Mouse (Mus musculus): ENCODE measurements around the gene Gorasp1.
A peak's percentile ranks its signal among the peaks of the same experiment; 100 is the strongest.

Gene Gorasp1

DNA sequence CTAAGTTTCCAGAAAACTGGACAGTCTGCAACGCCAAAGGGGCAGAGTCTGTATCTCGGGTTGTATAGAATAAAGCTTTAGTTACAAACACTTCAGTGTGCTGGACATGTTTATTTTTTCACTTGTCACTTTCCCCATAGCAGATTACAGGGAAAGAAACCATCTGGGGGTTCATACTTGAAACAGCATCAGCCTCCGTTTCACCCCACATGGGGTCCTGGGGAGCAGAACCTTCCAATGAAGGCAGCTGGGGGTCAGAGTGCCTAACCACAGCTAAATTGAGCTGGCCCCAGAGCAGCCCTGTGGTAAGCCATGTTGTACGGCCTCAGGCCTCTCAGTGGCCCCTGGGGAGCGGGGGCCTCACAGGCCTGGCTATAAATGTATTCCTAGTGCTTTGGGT, 10.9 kb downstream of the Gorasp1 start:
- no peak for DNase-seq (ENCODE audit: low spot score)

DNA sequence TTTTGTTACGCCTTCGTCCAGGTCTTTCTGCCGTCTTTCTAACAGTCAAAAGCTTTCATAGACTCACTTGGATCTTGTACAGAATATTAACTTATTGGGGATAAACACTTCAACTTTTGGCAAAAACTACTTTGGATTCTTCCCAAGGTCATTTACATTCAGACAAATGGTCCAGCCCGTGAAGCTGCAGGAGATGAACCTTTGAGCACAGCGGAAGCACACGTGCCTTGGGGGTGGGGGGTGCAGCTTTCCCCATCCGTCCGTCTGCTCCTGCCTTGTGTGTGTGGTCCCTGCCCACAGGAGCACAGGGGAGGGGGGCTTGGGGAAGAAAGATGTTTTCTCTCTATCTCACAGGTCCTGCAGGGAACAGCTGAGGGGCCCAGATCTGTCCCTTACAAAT, 11.6 kb downstream of the Gorasp1 start:
- no peak for DNase-seq (ENCODE audit: low spot score)

DNA sequence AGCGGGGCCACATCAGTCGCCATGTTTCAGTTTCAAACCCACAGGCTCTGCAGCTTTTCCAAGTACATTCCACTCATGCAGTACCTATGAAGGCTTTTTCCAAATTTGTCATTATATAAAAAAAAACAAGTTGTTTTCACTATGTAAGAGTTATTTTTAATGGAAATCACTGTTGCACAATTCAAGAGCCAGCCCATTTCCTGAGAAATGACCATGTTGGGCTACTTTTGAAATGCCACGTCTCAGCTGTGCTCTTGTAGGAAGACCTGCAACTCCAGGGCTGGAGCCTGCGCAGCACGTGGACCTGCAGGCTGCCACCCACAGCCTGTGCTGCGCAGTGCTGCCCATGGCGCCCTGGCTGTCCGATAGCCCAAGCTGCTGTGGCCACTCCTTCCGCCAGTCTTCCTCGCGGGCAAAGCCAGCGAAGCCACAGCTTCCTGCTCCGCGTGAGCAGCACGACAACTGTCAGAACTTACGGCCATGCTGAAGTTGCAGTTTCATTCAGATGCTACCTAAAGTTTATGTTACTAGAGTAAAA, 12.2 kb downstream of the Gorasp1 start:
- DNase-seq (ENCODE audit: low spot score): no peak

DNA sequence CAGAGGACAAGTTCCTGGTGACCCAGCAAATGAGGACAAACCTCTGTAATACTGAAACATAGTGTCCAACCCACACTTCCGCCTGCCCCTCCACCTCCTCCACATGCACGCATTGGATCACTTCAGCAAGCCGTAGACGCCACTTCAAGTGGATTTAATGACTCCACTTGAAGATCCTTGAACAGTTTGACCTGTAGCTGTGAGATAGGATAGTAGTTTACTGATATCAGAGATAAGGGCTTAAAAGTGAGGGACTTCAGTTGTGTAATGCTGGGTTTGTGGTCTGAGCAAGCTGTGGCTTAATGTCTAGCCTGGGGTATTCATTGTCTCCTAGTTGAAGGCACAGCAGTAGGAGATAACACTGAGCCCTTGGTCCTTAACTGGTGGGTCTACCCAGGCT, 13.9 kb downstream of the Gorasp1 start:
- DNase-seq (ENCODE audit: low spot score): no peak

DNA sequence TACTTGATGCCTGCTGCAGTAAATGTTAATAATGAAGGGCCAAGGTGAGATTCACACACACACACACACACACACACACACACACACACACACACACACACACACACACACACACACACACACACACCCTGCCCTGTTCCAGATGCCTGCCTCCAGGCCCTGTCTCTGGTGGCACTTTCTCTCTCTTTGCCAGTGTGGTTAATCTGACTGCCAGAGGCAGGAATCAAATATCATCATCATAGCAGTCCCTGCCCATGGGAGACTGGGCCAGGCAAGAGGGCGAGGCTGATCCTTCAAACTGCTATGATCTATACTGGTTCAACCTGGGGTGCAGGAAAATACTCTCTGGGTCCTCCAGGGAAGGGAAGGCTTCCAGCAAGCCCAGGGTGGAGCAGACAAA, 17.5 kb downstream of the Gorasp1 start:
- no peak for DNase-seq (ENCODE audit: low spot score)

DNA sequence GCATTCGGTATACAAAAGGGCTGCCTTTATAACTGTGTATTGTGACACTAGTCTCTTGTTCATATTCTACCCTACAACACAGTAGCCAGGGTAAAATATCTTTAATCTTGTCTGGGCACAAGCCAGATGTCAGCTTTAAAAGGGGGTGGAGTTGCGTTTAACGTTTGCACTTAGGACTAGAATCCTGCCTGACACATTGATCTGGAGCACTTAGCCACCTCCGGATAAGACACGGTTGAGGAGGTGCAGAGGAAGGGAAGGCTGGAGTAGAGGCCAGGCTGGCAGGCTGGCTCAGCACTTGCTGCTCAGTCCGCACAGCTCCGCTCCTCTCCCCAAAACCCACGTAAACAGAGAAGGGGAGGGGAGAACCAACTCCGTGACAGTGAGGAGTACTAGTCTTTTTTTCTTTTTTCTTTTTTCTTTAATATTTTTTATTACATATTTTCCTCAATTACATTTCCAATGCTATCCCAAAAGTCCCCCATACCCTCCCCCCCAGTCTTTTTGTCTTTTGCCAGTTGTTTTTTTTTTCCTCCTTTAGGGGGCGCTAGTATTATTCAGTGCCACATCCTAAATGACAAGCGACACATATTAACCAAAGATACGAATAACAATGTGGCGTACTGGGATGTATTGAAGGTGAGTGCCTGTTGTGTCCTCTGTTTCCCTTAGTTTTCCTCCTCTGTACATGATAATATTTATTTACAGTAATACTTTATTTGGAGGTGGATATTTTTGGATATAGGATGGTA, 24.1 kb downstream of the Gorasp1 start:
- DNase-seq (ENCODE audit: low spot score): no peak

DNA sequence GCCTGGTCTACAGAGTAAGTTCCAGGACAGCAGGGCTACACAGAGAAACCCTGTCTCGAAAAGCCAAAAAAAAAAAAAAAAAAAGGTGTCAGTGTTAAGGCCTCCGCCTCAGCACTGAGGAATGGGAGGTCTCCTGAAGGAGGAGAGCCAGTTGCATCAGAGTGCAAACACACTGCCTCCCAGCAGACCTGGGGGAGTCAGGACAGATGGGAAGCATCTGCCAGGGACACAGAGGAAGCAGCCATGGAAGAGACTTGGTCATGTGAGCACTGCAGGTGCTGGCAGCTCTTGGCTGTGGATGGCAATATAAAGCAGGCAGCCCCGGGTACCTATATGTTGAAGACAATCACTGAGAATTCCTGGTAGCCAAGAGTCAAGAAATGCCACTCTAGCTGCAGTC, 27.4 kb downstream of the Gorasp1 start:
- no peak for DNase-seq (ENCODE audit: low spot score)

DNA sequence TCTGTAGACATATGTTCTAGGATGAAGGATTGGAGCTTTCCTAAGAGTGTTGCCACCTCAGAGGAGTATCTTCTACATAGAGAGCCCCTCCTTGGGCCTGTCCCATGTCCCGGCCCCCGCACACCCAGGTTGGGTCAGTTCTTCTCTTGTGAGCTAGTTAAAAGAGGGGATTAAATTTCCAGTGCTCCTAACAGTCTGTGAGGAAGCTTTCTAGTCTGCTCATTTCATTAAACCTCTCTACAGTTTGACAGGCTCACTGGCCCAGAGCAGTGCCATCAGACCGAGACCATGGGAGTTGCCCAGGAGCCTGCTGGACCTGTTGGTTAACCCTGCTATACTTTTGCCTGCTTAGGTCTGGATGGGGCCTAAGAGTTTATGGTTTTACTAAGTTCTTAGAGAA, 28.7 kb downstream of the Gorasp1 start:
- no peak for DNase-seq (ENCODE audit: low spot score)

DNA sequence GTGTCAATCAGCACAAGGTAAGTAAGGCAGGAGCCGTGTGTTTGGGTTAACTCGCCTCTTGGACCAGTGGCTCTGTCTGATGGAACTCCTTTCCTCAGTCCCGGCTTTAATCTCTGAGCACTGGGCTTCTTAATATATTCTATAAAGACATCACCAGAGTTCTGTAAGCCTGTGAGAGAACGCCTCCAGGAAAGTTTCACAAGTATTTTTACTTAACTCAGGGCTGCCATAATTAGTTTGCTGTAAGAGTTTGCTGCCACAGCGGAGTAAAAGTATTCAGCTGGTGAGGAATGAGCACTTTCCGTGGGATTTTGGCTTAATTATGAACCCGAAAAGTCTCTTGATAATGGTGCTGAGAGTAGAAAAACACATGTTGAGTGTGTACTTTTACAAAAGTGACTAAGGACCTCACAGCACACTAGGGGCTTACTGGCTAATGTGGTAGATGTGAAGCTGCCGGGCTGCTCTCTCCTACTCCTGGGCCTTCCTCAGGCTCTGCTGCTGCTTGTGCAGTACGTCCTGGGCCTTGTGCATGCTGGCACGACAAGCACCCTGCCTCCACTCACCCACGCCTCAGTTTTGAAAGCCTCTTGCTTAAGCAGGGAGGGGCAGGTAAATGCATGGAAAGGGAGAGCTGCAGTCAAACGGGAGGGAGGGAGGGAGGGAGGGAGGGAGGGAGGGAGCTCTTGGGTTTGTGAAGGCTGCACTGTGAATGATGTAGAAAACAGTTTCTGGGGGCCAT, 34.8 kb downstream of the Gorasp1 start:
- DNase-seq (ENCODE audit: low spot score): no peak

DNA sequence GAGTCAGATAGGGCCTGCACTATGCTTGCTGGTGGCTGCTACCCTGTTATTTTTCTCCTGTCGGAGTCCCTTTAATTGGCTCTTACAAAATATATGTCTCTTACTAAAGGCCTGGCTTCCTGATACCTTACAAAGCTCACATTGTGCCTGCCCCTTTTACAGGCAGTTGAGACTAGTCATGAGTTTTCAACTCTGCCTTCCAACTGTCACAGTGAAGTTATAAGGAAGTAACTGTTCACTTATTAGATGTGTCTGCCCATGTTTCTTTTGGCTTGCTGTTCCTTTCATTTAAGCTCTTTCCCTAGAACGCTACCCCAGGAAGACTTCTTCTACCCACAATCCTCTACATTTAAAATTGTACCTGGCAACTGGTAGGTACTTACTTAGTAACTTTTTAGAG, 37.9 kb downstream of the Gorasp1 start:
- no peak for DNase-seq (ENCODE audit: low spot score)

DNA sequence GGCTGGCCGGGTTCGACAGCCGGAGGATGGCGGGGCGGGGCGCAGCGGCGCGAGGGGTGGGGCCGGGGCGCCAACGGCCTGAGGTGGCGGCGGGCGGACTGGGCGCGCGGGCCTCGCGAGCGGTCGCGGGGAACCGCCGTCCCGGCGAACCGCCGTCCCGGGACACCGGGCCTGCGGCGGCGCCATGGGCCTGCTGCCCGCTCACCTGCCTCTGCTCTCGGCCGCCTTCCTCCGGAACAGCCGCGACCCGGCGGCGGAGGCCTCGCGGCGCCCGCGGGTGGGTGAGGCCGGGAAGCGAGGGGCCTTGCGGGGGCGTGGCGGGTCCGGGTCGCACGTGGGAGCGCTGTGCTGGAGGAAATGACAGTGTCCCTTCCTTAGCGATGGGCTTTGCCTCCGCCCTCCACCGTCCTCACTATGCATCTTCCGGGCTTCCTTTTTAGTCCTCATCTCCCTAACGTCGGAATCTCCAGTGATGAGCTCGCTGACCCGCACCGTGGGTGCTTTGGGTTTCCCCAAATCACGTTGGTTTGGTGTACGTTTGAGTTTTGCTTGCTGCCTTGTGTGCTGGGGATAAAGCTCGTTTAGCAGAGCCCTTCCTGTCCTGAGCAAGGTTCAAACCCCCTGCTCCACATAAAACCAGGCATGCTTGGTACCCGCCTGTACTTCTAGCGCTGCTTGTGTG, 42.2 kb downstream of the Gorasp1 start:
- DNase-seq (ENCODE audit: low spot score): peak; percentile 68

DNA sequence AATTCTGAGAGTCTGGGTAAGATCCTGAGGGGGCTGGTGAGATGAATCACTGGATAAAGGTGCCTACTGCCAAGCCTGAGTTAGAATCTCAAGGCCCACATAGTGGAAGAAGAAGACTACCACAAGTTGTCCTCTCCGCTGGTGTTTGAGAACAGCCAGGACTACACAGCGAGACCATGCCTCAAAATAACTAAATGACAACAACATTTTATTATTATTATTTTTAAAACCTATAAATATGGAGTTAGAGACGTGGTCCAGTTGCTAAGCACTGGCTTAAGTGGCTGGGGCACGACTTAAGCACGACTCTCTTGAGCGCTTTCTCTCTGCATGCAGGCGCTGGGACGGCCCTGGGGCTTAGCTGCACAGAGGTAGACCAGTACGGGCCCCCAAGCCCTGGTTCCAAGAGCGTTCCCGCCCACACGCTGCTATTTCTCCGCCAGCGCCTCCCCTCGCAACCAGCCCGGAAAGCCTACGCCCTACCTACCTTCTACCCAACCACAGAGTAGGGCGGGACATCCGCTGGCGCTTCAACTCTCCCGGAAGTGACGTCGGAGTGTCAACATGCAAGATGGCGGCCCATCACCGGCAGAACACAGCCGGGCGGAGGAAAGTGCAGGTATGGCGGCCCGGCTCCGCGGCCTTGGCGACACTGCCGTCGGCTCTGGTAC, 42.9 kb downstream of the Gorasp1 start, which contains the start of gene Wdr48:
Wdr48 (plus strand) TSS at position 540 of the 671 bp plus-strand sequence.
- peak; percentile 98 for DNase-seq (ENCODE audit: low spot score)

DNA sequence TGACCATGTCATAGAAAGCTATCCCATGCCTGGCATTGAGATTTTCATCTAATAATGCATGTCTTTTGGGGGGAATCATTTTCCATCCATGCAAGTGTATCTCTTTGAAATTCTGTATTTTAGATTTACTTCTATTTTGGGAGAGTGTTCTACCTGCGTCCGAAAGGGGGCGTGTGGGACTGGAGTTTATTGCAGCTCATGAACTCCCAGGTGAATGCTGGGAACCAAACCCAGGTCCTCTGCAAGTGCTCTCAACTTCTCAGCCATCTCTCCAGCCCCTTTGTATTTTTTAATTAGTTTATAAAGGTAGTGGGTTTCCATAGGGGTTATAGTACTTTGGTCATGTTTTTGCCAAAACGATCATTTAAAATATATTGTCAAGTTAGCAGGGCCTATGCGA, 43.5 kb downstream of the Gorasp1 start:
- DNase-seq (ENCODE audit: low spot score): no peak

DNA sequence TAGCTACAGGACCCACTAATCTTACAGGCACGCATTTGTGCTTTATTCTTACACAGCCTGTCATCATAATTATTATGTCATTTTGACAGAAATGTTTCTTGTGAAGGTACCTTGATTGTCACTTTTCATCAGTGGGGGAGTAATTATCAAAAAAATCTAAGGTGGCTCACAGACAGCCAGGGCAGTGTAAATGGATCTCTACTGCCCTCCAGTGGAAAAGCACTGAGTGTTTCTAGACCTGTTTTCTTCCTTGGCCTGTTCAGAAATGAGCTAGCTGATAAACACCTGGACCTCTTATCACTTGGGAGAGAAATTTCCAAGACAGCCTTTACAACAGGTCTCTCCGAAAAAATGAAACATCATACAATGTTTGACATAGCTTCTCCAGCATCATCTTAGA, 46.7 kb downstream of the Gorasp1 start:
- peak; percentile 45 for DNase-seq (ENCODE audit: low spot score)

DNA sequence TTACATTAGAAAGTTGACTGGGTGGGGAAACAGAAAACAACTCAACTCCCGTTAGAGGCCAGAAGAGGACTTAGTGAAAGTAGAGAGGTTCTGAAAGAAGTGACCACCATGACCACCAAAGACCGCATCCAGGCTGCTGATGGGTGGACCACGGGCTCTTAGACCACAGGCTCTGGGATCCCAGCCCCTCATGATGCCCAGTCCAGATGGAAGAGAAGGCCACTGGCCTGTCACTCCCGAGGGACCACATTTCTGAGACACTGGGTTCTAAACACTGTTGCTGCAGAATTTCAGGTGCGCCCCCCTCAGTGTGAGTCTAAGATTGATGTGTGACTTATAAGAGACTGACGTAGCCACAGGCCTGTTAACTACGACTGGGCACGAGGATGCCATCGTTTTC, 47.9 kb downstream of the Gorasp1 start:
- DNase-seq (ENCODE audit: low spot score): no peak

DNA sequence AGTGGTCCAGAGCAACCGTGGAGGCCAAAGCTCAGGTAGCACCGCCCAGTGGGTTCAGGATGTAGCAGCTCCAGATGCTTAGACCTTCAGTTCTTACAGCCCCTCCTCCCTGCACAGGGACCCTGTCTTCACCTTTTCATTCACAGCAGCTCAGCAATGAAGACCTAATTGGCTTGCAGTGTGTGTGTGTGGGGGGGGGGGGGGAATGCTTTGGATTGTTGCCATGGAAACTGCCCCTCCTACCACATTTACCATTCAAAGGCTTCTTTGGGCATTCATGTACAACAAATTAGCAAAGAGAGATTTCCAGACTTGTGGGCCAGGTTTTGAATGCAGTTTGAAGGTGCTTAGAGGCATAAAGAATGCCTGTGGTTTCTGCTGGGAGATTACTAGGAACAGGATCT, 48.5 kb downstream of the Gorasp1 start:
- no peak for DNase-seq (ENCODE audit: low spot score)

DNA sequence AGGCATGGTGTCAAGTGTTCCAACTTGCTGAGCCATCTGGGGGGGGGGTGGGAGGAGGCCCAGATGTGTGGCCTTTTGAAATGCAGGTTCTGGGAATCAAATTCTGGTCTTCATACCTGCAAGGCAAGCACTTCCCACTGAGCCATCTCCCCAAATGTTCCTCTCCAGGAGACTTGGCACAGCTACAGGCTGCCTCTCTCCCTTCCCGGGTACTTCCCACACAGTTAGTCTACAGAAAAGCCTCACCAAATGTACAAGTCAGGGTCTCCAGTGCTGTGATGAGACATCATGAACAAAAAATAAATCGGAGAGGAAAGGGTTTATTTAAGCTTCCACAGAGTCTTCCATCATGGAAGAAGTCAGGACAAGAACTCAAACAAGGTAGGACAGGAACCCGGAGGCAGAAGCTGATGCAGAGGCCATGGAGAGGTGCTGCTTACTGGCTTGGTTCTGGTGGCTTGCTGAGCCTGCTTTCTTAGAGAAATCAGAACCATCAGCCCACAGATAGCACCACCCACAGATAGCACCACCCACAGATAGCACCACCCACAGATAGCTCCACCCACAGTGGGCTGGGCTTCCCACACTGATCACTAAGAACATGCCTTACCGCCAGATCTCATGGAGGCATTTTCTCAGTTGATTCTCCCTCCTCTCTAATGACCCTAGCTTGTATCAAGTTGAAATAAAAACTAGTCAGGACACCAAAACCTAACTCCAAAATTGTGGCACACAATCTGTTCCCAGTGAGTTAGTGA, 50.0 kb downstream of the Gorasp1 start:
- no peak for DNase-seq (ENCODE audit: low spot score)

All from T-cell, adult 2 months (primary cell).